Mouse (Mus musculus) bone marrow macrophage, adult 2 months (primary cell): ENCODE measurements around the gene Csn3.

Experiments used
- CTCF ChIP-seq: IDR thresholded peaks from 2 replicates; pipeline ENCODE4 v1.5.1; 2012; ENCODE audit warnings: low read depth, mild to moderate bottlenecking, low read length, moderate library complexity
- POLR2A ChIP-seq: IDR thresholded peaks from 2 replicates; pipeline ENCODE4 v1.6.1; 2012; ENCODE audit warnings: mild to moderate bottlenecking, low read depth, low read length, borderline replicate concordance

DNA sequence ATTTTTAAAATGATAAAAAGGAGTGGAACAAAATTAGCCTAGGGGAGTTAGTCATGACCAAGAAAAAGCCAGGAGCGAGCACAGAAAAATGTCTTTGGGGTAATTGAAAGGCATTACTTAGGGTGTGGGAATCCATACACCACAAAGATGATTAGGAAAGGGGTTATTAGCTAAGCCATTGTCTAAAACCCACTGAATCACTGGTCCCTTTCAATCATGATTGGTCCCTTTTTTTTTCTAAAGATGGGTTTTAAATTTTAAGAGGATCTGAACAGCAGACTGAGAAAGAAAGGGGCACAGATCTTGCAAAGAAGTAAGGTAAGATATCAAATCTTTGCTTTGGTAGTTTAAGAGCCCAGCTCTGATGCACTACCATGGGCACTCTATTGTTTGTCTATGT, 40.6 kb upstream of the Csn3 start, which contains the start of gene Odam:
- TF ChIP-seq POLR2A: no peak
- no peak for TF ChIP-seq CTCF
